Mouse (Mus musculus) kidney, adult 2 months (tissue): ENCODE measurements around the gene Myo7a.

Source experiments
- CTCF ChIP-seq: fragments of 200-500 bp; conservative IDR thresholded peaks from 2 replicates; pipeline ENCODE4 v1.5.1; 2011; ENCODE audit warnings: low read depth, mild to moderate bottlenecking, control low read depth, low read length, moderate library complexity, mixed read lengths; ENCODE audit not compliant: insufficient read depth, insufficient read length
- POLR2A ChIP-seq: fragments of 200-500 bp; IDR thresholded peaks from one replicate; pipeline ENCODE4 v1.6.1; 2011; ENCODE audit warnings: low read depth, low read length, control low read depth

- no peak for TF ChIP-seq CTCF
- TF ChIP-seq POLR2A, result no peak
Observed at GRCm38 (mm10) chr7:98164382-98164998, 45.2 kb upstream of the Myo7a start.
